Mouse (Mus musculus) CH12.LX (cell line): Measurements from ENCODE around the gene Cops7a. TPM values are rescaled to one million over a fixed set of nuclear protein-coding genes. Genes with fewer than 3 reads are reported as not detected.

Experiments used
- DNase-seq: peaks from one replicate; pipeline ENCODE4 v3.0.0-alpha.2; 2013; ENCODE audit errors: extremely low read depth
- H3K27ac ChIP-seq: 2 replicates; pipeline ENCODE4 v1.5.1; 2012; ENCODE audit warnings: low read depth, mild to moderate bottlenecking, control low read depth, moderate library complexity; ENCODE audit not compliant: insufficient read depth
- H3K27me3 ChIP-seq: replicated peaks from 2 replicates; pipeline ENCODE3; 2012; ENCODE audit warnings: inconsistent platforms
- H3K36me3 ChIP-seq, 2 experiments: replicated peaks in 1 of 2; 2 replicates each; pipeline versions ENCODE3 to v1.6.1; 2012; ENCODE audit warnings: inconsistent platforms in 1 of 2, low read length in 1 of 2, mild to moderate bottlenecking in 1 of 2, mixed read lengths in 1 of 2, moderate library complexity in 1 of 2; ENCODE audit not compliant: control insufficient read depth in 1 of 2, insufficient read depth in 1 of 2
- H3K4me1 ChIP-seq, 2 experiments: 2 replicates each; pipeline ENCODE4 v1.6.1; 2012; ENCODE audit warnings: inconsistent platforms in 1 of 2, moderate library complexity in 1 of 2; ENCODE audit not compliant: insufficient read depth in 2 of 2, control insufficient read depth in 1 of 2
- H3K4me2 ChIP-seq: 2 replicates; pipeline ENCODE4 v1.6.1; 2012; ENCODE audit warnings: low read depth, mild to moderate bottlenecking, control low read depth; ENCODE audit not compliant: poor library complexity, insufficient read depth, severe bottlenecking
- H3K4me3 ChIP-seq, 3 experiments: fragments of 150-350 bp in 1 of 3; sonication (generic) in 1 of 3; replicated peaks in 1 of 3; 2 replicates each; pipeline versions ENCODE3 to v1.5.1; 2011 to 2012; ENCODE audit warnings: low read depth in 2 of 3, low read length in 2 of 3, mild to moderate bottlenecking in 2 of 3, moderate library complexity in 2 of 3, control low read depth in 1 of 3, improper control_type of control experiment in 1 of 3, inconsistent platforms in 1 of 3, mixed read lengths in 1 of 3; ENCODE audit not compliant: poor library complexity in 1 of 3
- H3K79me2 ChIP-seq: replicated peaks from 2 replicates; pipeline ENCODE4 v1.6.1; 2012; ENCODE audit warnings: mild to moderate bottlenecking, moderate library complexity; ENCODE audit not compliant: control insufficient read depth, poor library complexity, insufficient read depth, severe bottlenecking; ENCODE audit errors: extremely low read depth
- H3K9ac ChIP-seq: 2 replicates; pipeline ENCODE4 v1.6.1; 2012; ENCODE audit warnings: low read depth, mild to moderate bottlenecking, control low read depth, moderate library complexity; ENCODE audit not compliant: insufficient read depth
- H3K9me3 ChIP-seq: replicated peaks from 2 replicates; pipeline ENCODE3; 2012; ENCODE audit warnings: low read length, inconsistent platforms, mixed read lengths
- BHLHE40 ChIP-seq: IDR thresholded peaks from 2 replicates; pipeline ENCODE4 v1.6.1; 2011; ENCODE audit warnings: mild to moderate bottlenecking, low read depth, low read length, improper control_type of control experiment
- CHD2 ChIP-seq: IDR thresholded peaks from 2 replicates; pipeline ENCODE4 v1.6.1; 2011; ENCODE audit warnings: low read length, improper control_type of control experiment
- CTCF ChIP-seq, 2 experiments: IDR thresholded peaks in 1 of 2; conservative IDR thresholded peaks in 1 of 2; 2 replicates each; pipeline ENCODE4 v1.5.1; 2011 to 2012; ENCODE audit warnings: low read depth in 2 of 2, low read length in 2 of 2, improper control_type of control experiment in 1 of 2, inconsistent platforms in 1 of 2, mild to moderate bottlenecking in 1 of 2, moderate library complexity in 1 of 2
- EP300 ChIP-seq: IDR thresholded peaks from 2 replicates; pipeline ENCODE4 v1.6.1; 2011; ENCODE audit warnings: low read length, improper control_type of control experiment
- GABPA ChIP-seq: IDR thresholded peaks from 2 replicates; pipeline ENCODE4 v1.6.1; 2012; ENCODE audit warnings: low read depth, low read length, improper control_type of control experiment, inconsistent platforms; ENCODE audit not compliant: insufficient replicate concordance
- JUN ChIP-seq: IDR thresholded peaks from 2 replicates; pipeline ENCODE4 v1.6.1; 2011; ENCODE audit warnings: low read depth, mild to moderate bottlenecking, low read length, improper control_type of control experiment, moderate library complexity; ENCODE audit not compliant: insufficient read depth
- KAT2A ChIP-seq: IDR thresholded peaks from 2 replicates; pipeline ENCODE4 v1.6.1; 2012; ENCODE audit warnings: low read length, improper control_type of control experiment, inconsistent platforms; ENCODE audit not compliant: insufficient replicate concordance
- MAFK ChIP-seq: IDR thresholded peaks from 2 replicates; pipeline ENCODE4 v1.6.1; 2011; ENCODE audit warnings: low read length, improper control_type of control experiment; ENCODE audit not compliant: insufficient replicate concordance
- MYC ChIP-seq: IDR thresholded peaks from 2 replicates; pipeline ENCODE4 v1.6.1; 2011; ENCODE audit warnings: low read depth, mild to moderate bottlenecking, improper control_type of control experiment, low read length
- NRF1 ChIP-seq: IDR thresholded peaks from 2 replicates; pipeline ENCODE4 v1.6.1; 2014; ENCODE audit warnings: low read depth, mild to moderate bottlenecking, inconsistent platforms, low read length, improper control_type of control experiment, moderate library complexity
- PAX5 ChIP-seq: IDR thresholded peaks from 2 replicates; pipeline ENCODE4 v1.6.1; 2012; ENCODE audit warnings: low read length, inconsistent platforms, mixed read lengths
- POLR2AphosphoS2 ChIP-seq: IDR thresholded peaks from 2 replicates; pipeline ENCODE4 v1.6.1; 2011; ENCODE audit warnings: low read depth, low read length, improper control_type of control experiment
- RAD21 ChIP-seq: IDR thresholded peaks from 2 replicates; pipeline ENCODE4 v1.6.1; 2011; ENCODE audit warnings: low read depth, mild to moderate bottlenecking, low read length, improper control_type of control experiment, moderate library complexity
- RCOR1 ChIP-seq: conservative IDR thresholded peaks from 2 replicates; pipeline ENCODE4 v1.6.1; 2012; ENCODE audit warnings: low read depth, mild to moderate bottlenecking, inconsistent platforms, low read length, improper control_type of control experiment
- TCF12 ChIP-seq: IDR thresholded peaks from 2 replicates; pipeline ENCODE4 v1.6.1; 2014; ENCODE audit warnings: low read depth, mild to moderate bottlenecking, inconsistent platforms, low read length, improper control_type of control experiment
- USF1 ChIP-seq: IDR thresholded peaks from 2 replicates; pipeline ENCODE4 v1.6.1; 2014; ENCODE audit warnings: low read depth, mild to moderate bottlenecking, inconsistent platforms, low read length, improper control_type of control experiment
- USF2 ChIP-seq: conservative IDR thresholded peaks from 2 replicates; pipeline ENCODE4 v1.6.1; 2011; ENCODE audit warnings: low read depth, low read length, improper control_type of control experiment
- ZC3H11A ChIP-seq: IDR thresholded peaks from 2 replicates; pipeline ENCODE4 v1.6.1; 2012; ENCODE audit warnings: low read depth, mild to moderate bottlenecking, inconsistent platforms, low read length, improper control_type of control experiment
- ZMIZ1 ChIP-seq: IDR thresholded peaks from 2 replicates; pipeline ENCODE4 v1.6.1; 2012; ENCODE audit warnings: low read depth, mild to moderate bottlenecking, inconsistent platforms, low read length, improper control_type of control experiment
- dilution Hi-C: fragments of 300-500 bp; cut with MboI; formaldehyde crosslinking; loops from 2 replicates; pipeline ENCODE4 v1.14.3; 2020; ENCODE audit warnings: low sequenced_read_pairs; ENCODE audit not compliant: extremely low pct_unique_long_range_greater_than_20kb, extremely low pct_ligation_motif_present
- in situ Hi-C: fragments of 300-500 bp; cut with MboI; formaldehyde crosslinking; loops from 3 replicates; pipeline ENCODE4 v1.14.3; 2019; ENCODE audit warnings: low sequenced_read_pairs, low pct_ligation_motif_present, low pct_unique_long_range_greater_than_20kb, mixed read lengths
- polyA plus RNA-seq: library from polyadenylated mRNA; unstranded; fragments of >175 nt; gene quantifications from 2 replicates; pipeline ENCODE4 v1.2.1, GENCODE M21; 2012; ENCODE audit warnings: low read depth; ENCODE audit not compliant: insufficient read length
- total RNA-seq, 2 experiments: library from RNA; depleted of rRNA; stranded (reverse); fragments of 300-350 nt in 1 of 2; fragments of >200 nt in 1 of 2; gene quantifications; 2 replicates each; pipeline ENCODE4 v1.2.3; 2012 to 2014

Gene Cops7a
- total and polyA plus RNA-seq, 3 experiments = 73.2 to 114 (median 104) TPM

- no peaks in the 10 kb centered on the region for H3K27me3 ChIP-seq
- no peak for DNase-seq
- no peak overlapping the region for H3K9ac ChIP-seq
- no peak overlapping the region for H3K27ac ChIP-seq
- no peaks in the 10 kb centered on the region for H3K79me2 ChIP-seq
- H3K4me2 ChIP-seq = no peak overlapping the region
- in situ Hi-C loops (no loop called here), dilution Hi-C loops (no loop called here)
- no peak for TF ChIP-seq JUN
- TF ChIP-seq ZMIZ1 = no peak
- TF ChIP-seq EP300 = no peak
- no peak for TF ChIP-seq TCF12
- TF ChIP-seq KAT2A = no peak
- TF ChIP-seq ZC3H11A = no peak
- no peak for TF ChIP-seq RAD21
- no peak for TF ChIP-seq POLR2AphosphoS2
- TF ChIP-seq BHLHE40 = no peak
- TF ChIP-seq USF2 = no peak
- no peak for TF ChIP-seq PAX5
- no peak for TF ChIP-seq NRF1
- TF ChIP-seq USF1 = no peak
- TF ChIP-seq CTCF (conservative IDR thresholded peaks at IDR 0.05 in 1 of 2, IDR thresholded peaks at IDR 0.05 in 1 of 2; ENCODE audit: low read depth in 2 of 2, low read length in 2 of 2) = no peak
- TF ChIP-seq MAFK = no peak
- TF ChIP-seq GABPA = no peak
- TF ChIP-seq RCOR1 = no peak
- TF ChIP-seq MYC = no peak
- H3K4me3 ChIP-seq = no peak overlapping the region
- no peaks in the 10 kb centered on the region for H3K9me3 ChIP-seq
- peaks cover 7 to 31% of the 10 kb centered on the region in 2 experiments for H3K36me3 ChIP-seq
- H3K4me1 ChIP-seq = no peaks in the 10 kb centered on the region
Measured at GRCm38 (mm10) chr6:124941679-124942078, 23.7 kb downstream of the Cops7a start.

- TF ChIP-seq CHD2 = no peak
- DNase-seq = no peak
- Histone ChIP-seq H3K9me3 (no peaks in the 10 kb centered on the region), H3K79me2 (0 out of 2 replicates have a peak, but pooled peaks cover 2% of the 10 kb centered on the region), H3K9ac (no peak overlapping the region), H3K27ac (no peak overlapping the region), H3K4me3 (no peak overlapping the region), H3K36me3 (peaks cover 37 to 61% of the 10 kb centered on the region in 2 experiments), H3K4me1 (no peaks in the 10 kb centered on the region), H3K4me2 (no peak overlapping the region), H3K27me3 (no peaks in the 10 kb centered on the region)
- dilution Hi-C loops = no loop called here
- in situ Hi-C loops = loop anchor here (10.0 kb wide), 1 partner anchor 94 kb away; the partner anchor contains the start of gene Gnb3
Measured at GRCm38 (mm10) chr6:124938554-124938953, 26.8 kb downstream of the Cops7a start.
